Mouse (Mus musculus): ENCODE results near the gene Glul. TPM values are rescaled to one million over a fixed set of nuclear protein-coding genes. Genes with fewer than 3 reads are reported as not detected.

The Glul gene
- polyA plus RNA-seq, 1 experiment from 2014 or later = 128 TPM

DNA sequence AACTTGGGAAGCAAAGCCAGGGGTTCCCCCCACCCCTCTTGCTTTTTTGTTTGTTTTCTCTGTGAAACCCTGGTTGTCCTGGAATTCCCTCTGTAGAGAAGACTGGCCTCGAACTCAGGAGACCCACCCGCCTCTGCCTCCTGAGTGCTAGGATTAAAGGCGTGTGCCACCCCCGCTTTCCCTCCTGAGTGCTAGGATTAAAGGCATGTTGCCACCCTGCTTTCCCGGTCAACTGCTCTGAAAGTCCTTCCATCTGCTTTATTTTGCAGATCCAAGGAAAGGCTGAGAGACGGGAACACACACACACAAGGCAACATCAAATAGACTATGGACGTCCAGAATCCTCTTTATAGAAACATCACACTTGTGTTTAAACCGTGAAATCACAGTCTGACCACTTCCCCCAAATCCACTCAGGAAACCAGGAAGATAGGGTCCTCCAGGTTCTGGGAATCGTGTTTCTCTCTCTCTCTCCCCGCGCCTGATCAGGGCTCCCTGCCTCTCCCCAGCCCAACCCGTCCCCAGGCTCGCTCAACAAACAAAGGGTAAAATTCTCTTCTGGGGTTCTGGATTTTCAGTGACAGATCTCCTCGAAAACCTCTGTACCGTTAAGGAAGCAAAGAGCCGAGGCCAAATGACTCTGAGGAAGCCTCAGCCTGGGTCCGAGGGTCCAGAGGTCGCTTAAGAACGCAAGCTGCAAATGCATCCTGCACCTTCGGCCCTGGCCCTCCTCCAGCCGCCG is 584 bp upstream of the Glul start:
- H3K4me3 ChIP-seq = peak overlapping the region; percentile 92
- H3K27ac ChIP-seq = peak overlapping the region; percentile 98
- peaks cover 40% of the 10 kb centered on the region for H3K4me1 ChIP-seq (replicated peaks)
- 20% methylated on average over 22 of the region's 22 CpGs for WGBS
- H3K9me3 ChIP-seq = no peaks in the 10 kb centered on the region
- DNase-seq (ENCODE audit: low spot score) = no peak
- peaks cover 11% of the 10 kb centered on the region for H3K27me3 ChIP-seq (ENCODE audit: insufficient read depth, poor library complexity, severe bottlenecking)
- peaks cover 17% of the 10 kb centered on the region for H3K36me3 ChIP-seq

DNA sequence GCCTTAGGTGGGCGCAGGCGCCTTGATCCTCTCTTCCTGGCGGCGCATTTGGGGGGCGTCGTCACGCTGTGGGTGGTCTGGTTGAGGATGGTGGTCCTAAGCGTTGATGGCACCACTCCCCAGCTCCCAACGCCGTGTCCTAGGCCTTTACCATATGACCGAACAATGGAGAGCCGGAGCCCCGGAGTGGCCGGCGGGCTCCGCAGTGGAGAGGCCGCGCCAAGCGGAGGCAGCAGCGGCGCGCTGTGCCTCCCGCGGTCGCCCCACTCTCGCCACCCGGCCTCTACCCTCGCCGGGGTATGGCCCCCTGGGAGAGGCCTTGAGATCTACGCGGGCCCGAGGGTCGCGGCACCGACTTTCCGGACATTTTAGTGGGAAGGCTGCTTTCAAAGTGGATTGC is 637 bp downstream of the Glul start:
- Histone ChIP-seq H3K9me3 (no peaks in the 10 kb centered on the region), H3K4me3 (peak overlapping the region; percentile 92), H3K36me3 (peaks cover 29% of the 10 kb centered on the region), H3K4me1 (replicated peaks) (peaks cover 40% of the 10 kb centered on the region), H3K27me3 (ENCODE audit: insufficient read depth, poor library complexity, severe bottlenecking) (peaks cover 16% of the 10 kb centered on the region), H3K27ac (peak overlapping the region; percentile 98)
- no peak for DNase-seq (ENCODE audit: low spot score)
- WGBS = 0% methylated on average over 36 of the region's 36 CpGs

GRCm38 (mm10) chr1:153900860-153901730 is 1.4 kb downstream of the Glul start:
- H3K27ac ChIP-seq = peak overlapping the region; percentile 98
- peaks cover 40% of the 10 kb centered on the region for H3K4me1 ChIP-seq (replicated peaks)
- peak overlapping the region; percentile 92 for H3K4me3 ChIP-seq
- WGBS = 3% methylated on average over 25 of the region's 25 CpGs
- no peaks in the 10 kb centered on the region for H3K9me3 ChIP-seq
- peaks cover 16% of the 10 kb centered on the region for H3K27me3 ChIP-seq (ENCODE audit: insufficient read depth, poor library complexity, severe bottlenecking)
- peaks cover 37% of the 10 kb centered on the region for H3K36me3 ChIP-seq
- peak; percentile 55 for DNase-seq (ENCODE audit: low spot score)

DNA sequence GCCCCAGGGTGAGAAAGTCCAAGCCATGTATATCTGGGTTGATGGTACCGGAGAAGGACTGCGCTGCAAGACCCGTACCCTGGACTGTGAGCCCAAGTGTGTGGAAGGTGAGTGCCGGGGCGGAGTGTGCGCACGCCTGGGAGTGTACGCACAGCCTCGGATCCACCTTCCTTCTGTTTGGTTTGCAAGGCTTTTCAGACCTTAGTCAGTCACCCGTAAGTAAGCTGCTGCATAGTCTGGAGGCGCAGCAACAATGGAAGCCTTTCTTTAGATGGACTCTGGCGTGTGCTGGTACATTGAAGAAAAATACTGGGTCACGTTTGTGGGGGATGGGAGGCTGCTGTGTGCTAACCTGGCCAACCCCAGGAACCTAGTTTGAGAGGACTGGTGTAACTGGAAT is 3.3 kb downstream of the Glul start:
- peak overlapping the region; percentile 13; the same call in 1 of the 2 replicates for H3K4me3 ChIP-seq
- 64% methylated on average over 13 of the region's 13 CpGs for WGBS
- H3K36me3 ChIP-seq = peaks cover 56% of the 10 kb centered on the region
- H3K4me1 ChIP-seq (replicated peaks) = peaks cover 40% of the 10 kb centered on the region
- H3K9me3 ChIP-seq = no peaks in the 10 kb centered on the region
- peak; percentile 40 for DNase-seq (ENCODE audit: low spot score)
- peaks cover 11% of the 10 kb centered on the region for H3K27me3 ChIP-seq (ENCODE audit: insufficient read depth, poor library complexity, severe bottlenecking)
- H3K27ac ChIP-seq = no peak overlapping the region

DNA sequence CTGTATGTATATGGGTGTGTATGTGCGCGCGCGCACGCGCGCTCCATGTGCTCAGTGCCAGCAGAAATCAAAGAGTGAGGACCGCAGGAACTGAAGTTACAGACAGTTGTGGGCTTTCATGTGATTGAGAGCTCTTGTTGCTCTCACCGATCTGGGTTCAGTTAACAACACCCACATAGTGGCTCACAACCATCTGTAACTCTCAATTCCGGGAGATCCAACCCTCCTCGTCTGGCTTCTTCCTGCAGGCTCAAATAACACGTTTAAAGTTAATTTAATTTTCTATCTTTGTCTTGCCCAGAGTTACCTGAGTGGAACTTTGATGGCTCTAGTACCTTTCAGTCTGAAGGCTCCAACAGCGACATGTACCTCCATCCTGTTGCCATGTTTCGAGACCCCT is 4.5 kb downstream of the Glul start:
- Histone ChIP-seq H3K27ac (no peak overlapping the region), H3K27me3 (ENCODE audit: insufficient read depth, poor library complexity, severe bottlenecking) (peaks cover 11% of the 10 kb centered on the region), H3K9me3 (no peaks in the 10 kb centered on the region), H3K36me3 (peaks cover 68% of the 10 kb centered on the region), H3K4me1 (replicated peaks) (peaks cover 30% of the 10 kb centered on the region), H3K4me3 (no peak overlapping the region)
- 96% methylated on average over 14 of the region's 14 CpGs for WGBS
- DNase-seq (ENCODE audit: low spot score) = no peak

- Histone ChIP-seq H3K4me3 (no peak overlapping the region), H3K36me3 (peaks cover 84% of the 10 kb centered on the region), H3K27ac (no peak overlapping the region), H3K4me1 (replicated peaks) (peaks cover 26% of the 10 kb centered on the region), H3K9me3 (no peaks in the 10 kb centered on the region), H3K27me3 (ENCODE audit: insufficient read depth, poor library complexity, severe bottlenecking) (peaks cover 11% of the 10 kb centered on the region)
- DNase-seq (ENCODE audit: low spot score) = no peak
- WGBS = 91% methylated on average over 3 of the region's 3 CpGs
Measured at GRCm38 (mm10) chr1:153905884-153906283, 6.1 kb downstream of the Glul start.

DNA sequence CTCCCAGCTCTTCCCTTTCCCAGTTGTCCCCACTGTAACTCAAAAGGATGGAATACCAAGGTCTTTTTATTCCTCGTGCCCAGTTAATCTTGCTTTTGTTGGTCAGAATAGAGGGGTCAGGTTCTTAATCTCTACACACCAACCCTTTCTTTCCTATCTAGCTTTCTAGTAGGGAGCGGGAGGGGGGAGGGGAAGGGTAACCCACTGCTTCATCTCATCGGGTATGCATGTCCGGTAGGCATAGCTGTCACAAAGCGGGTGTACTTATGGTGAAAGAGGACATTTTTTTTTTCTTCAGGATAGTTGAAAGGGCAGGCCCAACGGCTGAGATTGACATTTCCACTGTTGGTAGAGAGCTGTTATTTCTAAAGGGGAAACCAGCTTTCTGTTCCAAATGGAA is 8.5 kb downstream of the Glul start:
- no peaks in the 10 kb centered on the region for H3K9me3 ChIP-seq
- no peak for DNase-seq (ENCODE audit: low spot score)
- peaks cover 11% of the 10 kb centered on the region for H3K27me3 ChIP-seq (ENCODE audit: insufficient read depth, poor library complexity, severe bottlenecking)
- H3K27ac ChIP-seq = no peak overlapping the region
- H3K4me3 ChIP-seq = no peak overlapping the region
- H3K36me3 ChIP-seq = peaks cover 87% of the 10 kb centered on the region
- WGBS = 86% methylated on average over 6 of the region's 6 CpGs
- peaks cover 3% of the 10 kb centered on the region for H3K4me1 ChIP-seq (replicated peaks)

DNA sequence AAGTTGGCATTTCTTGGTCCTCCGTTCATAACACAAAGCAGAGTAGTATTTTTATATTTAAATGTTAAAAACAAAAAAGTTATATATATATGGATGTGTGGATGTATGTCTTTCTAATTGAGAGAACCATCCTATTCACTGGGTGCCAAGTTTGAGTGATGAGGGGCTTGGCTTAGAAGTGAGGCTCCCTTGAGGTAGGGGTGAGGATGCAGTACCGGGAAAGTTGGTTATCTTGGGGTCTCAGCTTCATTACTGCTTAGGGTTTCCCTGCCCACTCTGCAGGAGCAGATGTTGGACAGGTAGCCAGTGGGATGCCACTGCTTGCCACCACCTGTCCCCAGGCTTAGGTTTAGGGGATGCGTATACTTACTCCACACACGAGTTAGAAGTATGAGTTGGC is 9.0 kb downstream of the Glul start:
- H3K36me3 ChIP-seq = peaks cover 81% of the 10 kb centered on the region
- no peaks in the 10 kb centered on the region for H3K9me3 ChIP-seq
- no peak for DNase-seq (ENCODE audit: low spot score)

DNA sequence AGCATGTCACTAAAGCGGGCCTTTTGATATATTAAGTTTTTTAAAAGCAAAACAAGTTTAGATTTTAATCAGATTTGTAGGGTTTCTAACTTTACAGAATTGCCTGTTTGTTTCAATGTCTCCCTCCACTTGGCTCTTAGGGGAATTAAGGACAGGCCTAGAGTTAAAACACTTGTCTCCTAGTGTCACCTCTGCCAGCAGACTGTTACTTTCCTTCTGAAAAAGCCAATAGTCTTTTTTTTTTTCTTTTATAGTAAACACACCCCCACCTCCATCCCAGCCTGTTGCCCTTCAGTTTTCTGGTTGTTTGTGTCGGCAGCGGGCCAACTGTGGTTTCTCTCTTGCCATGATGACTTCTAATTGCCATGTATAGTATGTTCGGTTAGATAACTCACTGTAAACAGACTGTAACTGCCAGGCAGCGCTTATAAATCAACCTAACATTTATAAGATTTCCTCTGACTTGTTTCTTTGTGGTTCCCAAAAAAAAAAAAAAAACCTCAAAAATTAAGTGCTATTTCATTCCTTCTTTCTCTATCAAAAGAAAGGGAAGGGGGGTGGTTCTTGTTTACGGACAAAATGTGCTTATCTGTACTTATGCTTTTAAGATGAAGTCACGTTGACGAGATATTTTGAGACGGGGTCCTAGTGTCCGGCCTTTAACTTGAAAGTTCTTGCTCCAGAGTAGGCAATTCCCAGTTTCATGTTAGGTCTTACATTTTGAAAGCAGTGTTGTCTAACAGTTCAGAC is 9.6 kb downstream of the Glul start:
- Histone ChIP-seq H3K36me3 (peaks cover 75% of the 10 kb centered on the region), H3K9me3 (no peaks in the 10 kb centered on the region), H3K4me3 (no peak overlapping the region), H3K27me3 (ENCODE audit: insufficient read depth, poor library complexity, severe bottlenecking) (peaks cover 3% of the 10 kb centered on the region), H3K27ac (no peak overlapping the region), H3K4me1 (replicated peaks) (no peaks in the 10 kb centered on the region)
- no peak for DNase-seq (ENCODE audit: low spot score)
- WGBS = 94% methylated on average over 10 of the region's 10 CpGs

More for the DNA sequence above, 9.0 kb downstream of the Glul start:
- 94% methylated on average over 4 of the region's 4 CpGs for WGBS
- Histone ChIP-seq H3K4me1 (replicated peaks) (no peaks in the 10 kb centered on the region), H3K27me3 (ENCODE audit: insufficient read depth, poor library complexity, severe bottlenecking) (peaks cover 9% of the 10 kb centered on the region), H3K4me3 (no peak overlapping the region), H3K27ac (no peak overlapping the region)

DNA sequence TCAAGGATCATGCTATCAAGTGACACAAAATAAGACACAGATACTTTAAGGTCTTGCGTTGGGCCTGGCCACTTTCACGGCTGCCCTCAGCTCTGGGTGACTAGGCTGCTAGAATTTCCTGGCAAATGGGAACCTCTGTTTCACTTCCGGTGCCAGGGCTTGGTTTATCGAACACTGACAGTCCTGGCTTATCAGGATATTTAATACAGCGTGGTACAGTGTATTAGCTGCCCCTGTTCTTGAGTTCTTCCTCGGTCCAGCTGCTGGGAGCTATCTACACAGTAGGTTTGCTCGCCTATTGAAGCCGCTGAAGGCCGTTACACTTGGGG is 10.2 kb downstream of the Glul start:
- DNase-seq (ENCODE audit: low spot score) = no peak
- Histone ChIP-seq H3K27me3 (ENCODE audit: insufficient read depth, poor library complexity, severe bottlenecking) (no peaks in the 10 kb centered on the region), H3K36me3 (peaks cover 69% of the 10 kb centered on the region), H3K9me3 (no peaks in the 10 kb centered on the region), H3K4me3 (no peak overlapping the region), H3K4me1 (replicated peaks) (no peaks in the 10 kb centered on the region), H3K27ac (no peak overlapping the region)
- WGBS = 95% methylated on average over 9 of the region's 9 CpGs

GRCm38 (mm10) chr1:153910423-153910822 is 10.7 kb downstream of the Glul start:
- no peak overlapping the region for H3K4me3 ChIP-seq
- H3K27ac ChIP-seq = no peak overlapping the region
- peaks cover 64% of the 10 kb centered on the region for H3K36me3 ChIP-seq
- WGBS = 90% methylated on average over 5 of the region's 5 CpGs
- no peak for DNase-seq (ENCODE audit: low spot score)
- no peaks in the 10 kb centered on the region for H3K9me3 ChIP-seq
- H3K27me3 ChIP-seq (ENCODE audit: insufficient read depth, poor library complexity, severe bottlenecking) = no peaks in the 10 kb centered on the region
- no peaks in the 10 kb centered on the region for H3K4me1 ChIP-seq (replicated peaks)

DNA sequence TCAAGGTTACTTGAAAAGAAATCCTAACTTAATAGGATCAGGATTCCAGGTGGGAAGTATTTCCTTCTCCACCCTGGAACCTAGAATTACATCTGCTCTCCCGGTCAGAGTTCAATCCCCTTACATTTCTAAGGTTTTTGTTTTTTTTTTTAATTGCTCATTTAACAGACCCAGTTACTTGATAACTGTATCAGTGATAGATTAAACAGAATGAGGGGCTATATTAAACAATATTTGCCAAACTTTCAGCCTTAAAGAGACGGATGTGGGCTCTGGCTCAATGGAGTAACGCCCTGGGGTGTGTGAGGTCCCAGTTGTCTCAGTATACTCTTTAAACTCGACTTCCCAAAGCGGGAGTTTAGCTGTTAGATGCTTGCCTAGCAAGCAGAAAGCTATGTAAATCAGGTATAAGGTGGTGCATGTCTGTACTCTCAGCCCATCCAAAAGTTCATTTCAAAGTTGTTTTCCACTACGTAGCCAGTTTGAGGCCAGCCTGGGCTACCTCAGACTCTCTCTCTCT is 11.6 kb downstream of the Glul start:
- Histone ChIP-seq H3K27me3 (ENCODE audit: insufficient read depth, poor library complexity, severe bottlenecking) (no peaks in the 10 kb centered on the region), H3K4me3 (no peak overlapping the region), H3K36me3 (peaks cover 55% of the 10 kb centered on the region), H3K4me1 (replicated peaks) (no peaks in the 10 kb centered on the region), H3K9me3 (no peaks in the 10 kb centered on the region), H3K27ac (no peak overlapping the region)
- DNase-seq (ENCODE audit: low spot score) = no peak
- WGBS = 90% methylated on average over 6 of the region's 6 CpGs
